Mouse (Mus musculus): ENCODE measurements at regions not wholly inside any gene's neighbourhood (a gene's known extent, or its start where the extent isn't known, plus 50 kb on each side); places are given as distances from the start of the nearest gene placed in this dataset.
A peak's percentile ranks its signal among the peaks of the same experiment; 100 is the strongest.

- no peaks in the 10 kb centered on the region for H3K36me3 ChIP-seq
- peak overlapping the region; percentile 49; the same call in 1 of the 2 replicates for H3K4me2 ChIP-seq
- no peaks in the 10 kb centered on the region for H3K9me3 ChIP-seq (replicated peaks)
- no peak overlapping the region for H3K4me3 ChIP-seq
- no peak for ATAC-seq (replicated peaks; ENCODE audit: insufficient number of reproducible peaks, insufficient read depth, low FRiP score, low read depth)
- no peaks in the 10 kb centered on the region for H3K27me3 ChIP-seq
- peaks cover 39% of the 10 kb centered on the region for H3K4me1 ChIP-seq (replicated peaks)
- WGBS = 78% methylated on average over 8 of the region's 8 CpGs
- no peak overlapping the region for H3K9ac ChIP-seq
- H3K27ac ChIP-seq = peak overlapping the region; percentile 92
Observed at GRCm38 (mm10) chr9:41447902-41448301, 286.4 kb upstream of the Ubash3b start.

- ATAC-seq (replicated peaks; ENCODE audit: insufficient number of reproducible peaks, insufficient read depth, low FRiP score, low read depth) = peak; percentile 65; the same call in 1 of the 2 replicates
- no peaks in the 10 kb centered on the region for H3K27me3 ChIP-seq
- peak overlapping the region; percentile 92 for H3K27ac ChIP-seq
- 31% methylated on average over 12 of the region's 12 CpGs for WGBS
- H3K9ac ChIP-seq = no peak overlapping the region
- peaks cover 39% of the 10 kb centered on the region for H3K4me1 ChIP-seq (replicated peaks)
- H3K36me3 ChIP-seq = no peaks in the 10 kb centered on the region
- H3K4me3 ChIP-seq = no peak overlapping the region
- peak overlapping the region; percentile 49 for H3K4me2 ChIP-seq
- H3K9me3 ChIP-seq (replicated peaks) = no peaks in the 10 kb centered on the region
Observed at GRCm38 (mm10) chr9:41447211-41447875, 285.8 kb upstream of the Ubash3b start.

GRCm38 (mm10) chr9:41446431-41447203 is 285.1 kb upstream of the Ubash3b start:
- Histone ChIP-seq H3K9ac (no peak overlapping the region), H3K27ac (peak overlapping the region; percentile 92), H3K27me3 (no peaks in the 10 kb centered on the region), H3K4me3 (no peak overlapping the region), H3K4me1 (replicated peaks) (peaks cover 35% of the 10 kb centered on the region), H3K36me3 (no peaks in the 10 kb centered on the region), H3K4me2 (peak overlapping the region; percentile 49), H3K9me3 (replicated peaks) (no peaks in the 10 kb centered on the region)
- 57% methylated on average over 9 of the region's 9 CpGs for WGBS
- ATAC-seq (replicated peaks; ENCODE audit: insufficient number of reproducible peaks, insufficient read depth, low FRiP score, low read depth) = peak; percentile 31; the same call in 1 of the 2 replicates

GRCm38 (mm10) chr9:41442418-41442817 is 280.9 kb upstream of the Ubash3b start:
- Histone ChIP-seq H3K36me3 (no peaks in the 10 kb centered on the region), H3K9ac (no peak overlapping the region), H3K27ac (no peak overlapping the region), H3K27me3 (no peaks in the 10 kb centered on the region), H3K4me3 (no peak overlapping the region), H3K4me1 (replicated peaks) (peaks cover 12% of the 10 kb centered on the region), H3K9me3 (replicated peaks) (peaks cover 7% of the 10 kb centered on the region; the same call in 1 of the 2 replicates), H3K4me2 (no peak overlapping the region)
- WGBS = 82% methylated on average over 3 of the region's 3 CpGs
- ATAC-seq (replicated peaks; ENCODE audit: insufficient number of reproducible peaks, insufficient read depth, low FRiP score, low read depth) = no peak

GRCm38 (mm10) chr9:41439979-41440378 is 278.5 kb upstream of the Ubash3b start:
- Histone ChIP-seq H3K27me3 (no peaks in the 10 kb centered on the region), H3K27ac (no peak overlapping the region), H3K36me3 (no peaks in the 10 kb centered on the region), H3K4me1 (replicated peaks) (no peaks in the 10 kb centered on the region), H3K9ac (no peak overlapping the region), H3K9me3 (replicated peaks) (peaks cover 7% of the 10 kb centered on the region; the same call in 1 of the 2 replicates), H3K4me2 (no peak overlapping the region), H3K4me3 (no peak overlapping the region)
- WGBS = 77% methylated on average over 4 of the region's 4 CpGs
- no peak for ATAC-seq (replicated peaks; ENCODE audit: insufficient number of reproducible peaks, insufficient read depth, low FRiP score, low read depth)

- WGBS = 90% methylated on average over 2 of the region's 2 CpGs
- Histone ChIP-seq H3K27me3 (no peaks in the 10 kb centered on the region), H3K4me3 (no peak overlapping the region), H3K9me3 (replicated peaks) (peaks cover 7% of the 10 kb centered on the region; the same call in 1 of the 2 replicates), H3K36me3 (no peaks in the 10 kb centered on the region), H3K27ac (no peak overlapping the region), H3K4me1 (replicated peaks) (no peaks in the 10 kb centered on the region), H3K4me2 (no peak overlapping the region), H3K9ac (no peak overlapping the region)
- ATAC-seq (replicated peaks; ENCODE audit: insufficient number of reproducible peaks, insufficient read depth, low FRiP score, low read depth) = no peak
Observed at GRCm38 (mm10) chr9:41438141-41438540, 276.6 kb upstream of the Ubash3b start.

- Histone ChIP-seq H3K9ac (no peak overlapping the region), H3K4me2 (no peak overlapping the region), H3K27ac (no peak overlapping the region), H3K27me3 (no peaks in the 10 kb centered on the region), H3K4me1 (replicated peaks) (no peaks in the 10 kb centered on the region), H3K36me3 (no peaks in the 10 kb centered on the region), H3K4me3 (no peak overlapping the region), H3K9me3 (replicated peaks) (no peaks in the 10 kb centered on the region)
- ATAC-seq (replicated peaks; ENCODE audit: insufficient number of reproducible peaks, insufficient read depth, low FRiP score, low read depth) = no peak
- 69% methylated on average over 16 of the region's 16 CpGs for WGBS
Observed at GRCm38 (mm10) chr9:41430391-41431343, 269.2 kb upstream of the Ubash3b start.

- WGBS = 73% methylated on average over 10 of the region's 10 CpGs
- Histone ChIP-seq H3K27me3 (no peaks in the 10 kb centered on the region), H3K9me3 (replicated peaks) (no peaks in the 10 kb centered on the region), H3K4me3 (no peak overlapping the region), H3K9ac (no peak overlapping the region), H3K4me2 (no peak overlapping the region), H3K27ac (no peak overlapping the region), H3K4me1 (replicated peaks) (no peaks in the 10 kb centered on the region), H3K36me3 (no peaks in the 10 kb centered on the region)
- ATAC-seq (replicated peaks; ENCODE audit: insufficient number of reproducible peaks, insufficient read depth, low FRiP score, low read depth) = no peak
Observed at GRCm38 (mm10) chr9:41429711-41430390, 268.4 kb upstream of the Ubash3b start.

- no peak overlapping the region for H3K27ac ChIP-seq
- no peaks in the 10 kb centered on the region for H3K4me1 ChIP-seq (replicated peaks)
- 80% methylated on average over 4 of the region's 4 CpGs for WGBS
- no peak overlapping the region for H3K9ac ChIP-seq
- H3K36me3 ChIP-seq = no peaks in the 10 kb centered on the region
- no peak for ATAC-seq (replicated peaks; ENCODE audit: insufficient number of reproducible peaks, insufficient read depth, low FRiP score, low read depth)
- no peaks in the 10 kb centered on the region for H3K9me3 ChIP-seq (replicated peaks)
- H3K4me3 ChIP-seq = no peak overlapping the region
- H3K4me2 ChIP-seq = no peak overlapping the region
- no peaks in the 10 kb centered on the region for H3K27me3 ChIP-seq
Observed at GRCm38 (mm10) chr9:41429236-41429635, 267.7 kb upstream of the Ubash3b start.

GRCm38 (mm10) chr9:41426698-41427097 is 265.2 kb upstream of the Ubash3b start:
- no peaks in the 10 kb centered on the region for H3K27me3 ChIP-seq
- no peak overlapping the region for H3K4me3 ChIP-seq
- no peak overlapping the region for H3K4me2 ChIP-seq
- H3K27ac ChIP-seq = no peak overlapping the region
- H3K9ac ChIP-seq = no peak overlapping the region
- 78% methylated on average over 7 of the region's 7 CpGs for WGBS
- ATAC-seq (replicated peaks; ENCODE audit: insufficient number of reproducible peaks, insufficient read depth, low FRiP score, low read depth) = no peak
- no peaks in the 10 kb centered on the region for H3K4me1 ChIP-seq (replicated peaks)
- no peaks in the 10 kb centered on the region for H3K9me3 ChIP-seq (replicated peaks)
- no peaks in the 10 kb centered on the region for H3K36me3 ChIP-seq
